Mouse (Mus musculus) cerebellum, adult 8-10 months (tissue): ENCODE data around the gene Rbpjl.

Experiments
- DNase-seq: peaks from one replicate; pipeline ENCODE4 v3.0.0; 2022

Rbpjl gene

DNA sequence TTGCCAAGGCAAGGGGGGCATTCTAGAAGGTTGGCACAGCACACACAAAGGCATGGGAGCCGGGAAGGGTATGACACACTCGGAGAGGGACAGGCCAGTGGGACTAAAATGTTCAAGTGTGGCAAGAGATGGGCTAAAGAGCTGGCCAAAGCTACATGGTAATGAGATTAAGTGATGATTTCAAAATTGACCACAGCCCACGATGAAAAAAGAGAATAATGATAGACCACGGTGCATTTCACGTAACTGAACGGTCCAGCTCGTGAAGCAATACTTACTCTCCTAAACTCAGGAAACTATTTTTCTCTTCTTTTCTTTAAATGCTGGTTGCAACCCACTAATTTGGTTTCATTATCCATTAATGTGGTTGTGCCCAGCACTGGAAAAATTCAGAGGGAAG lies 6.9 kb upstream of the Rbpjl start:
- no peak for DNase-seq

DNA sequence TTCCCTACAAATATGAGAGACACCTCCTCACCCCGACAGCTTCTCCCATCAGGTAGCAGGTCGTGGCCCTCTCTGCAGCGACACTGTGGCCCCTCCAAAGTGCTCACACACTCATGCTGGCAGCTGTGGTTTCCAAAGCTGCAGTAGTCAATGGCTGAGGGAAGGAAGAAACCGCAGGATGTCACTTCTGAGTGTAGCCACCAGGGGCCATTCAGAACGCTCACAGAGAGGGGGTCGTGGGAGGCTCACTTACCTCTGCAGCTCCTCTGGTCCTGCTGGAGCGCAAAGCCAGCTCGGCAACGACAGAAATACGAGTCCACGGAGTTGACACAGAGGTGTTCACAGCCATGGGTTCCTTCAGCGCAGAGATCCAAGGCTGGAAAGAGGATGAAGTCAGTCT lies 6.0 kb upstream of the Rbpjl start:
- no peak for DNase-seq

DNA sequence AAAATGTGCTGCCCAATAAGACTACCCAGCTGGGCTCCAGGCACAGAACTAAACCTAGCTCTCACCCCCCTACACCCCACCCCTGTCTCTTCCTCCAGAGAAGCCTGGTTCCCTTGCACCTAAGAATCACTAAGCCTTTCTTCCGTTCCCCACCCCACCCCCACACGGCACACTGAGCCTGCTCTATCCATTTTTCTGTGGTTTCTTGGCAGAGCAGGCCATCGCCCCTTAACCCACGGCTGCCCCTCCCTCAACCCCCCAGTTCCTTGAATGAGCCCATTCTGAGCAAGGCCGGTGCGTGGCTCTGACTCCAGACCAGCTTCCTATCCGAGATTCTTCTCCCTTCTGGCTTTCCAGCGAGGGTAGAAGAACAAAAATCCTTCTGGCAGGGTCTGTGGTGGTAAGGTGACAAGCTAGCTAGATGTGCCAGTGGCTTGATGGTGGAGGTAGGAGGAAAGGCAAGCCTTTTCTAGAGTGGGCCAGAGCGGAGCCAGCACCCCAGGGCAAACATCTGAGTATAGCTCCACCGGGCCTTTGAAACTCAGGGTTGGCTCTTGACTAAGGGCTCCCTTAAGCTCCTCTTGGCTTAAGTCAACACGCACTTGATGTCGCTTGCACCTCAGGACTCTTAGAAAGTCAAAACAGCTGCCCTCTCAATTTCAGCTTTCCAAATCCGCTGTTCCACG lies 598 bp downstream of the Rbpjl start:
- no peak for DNase-seq

DNA sequence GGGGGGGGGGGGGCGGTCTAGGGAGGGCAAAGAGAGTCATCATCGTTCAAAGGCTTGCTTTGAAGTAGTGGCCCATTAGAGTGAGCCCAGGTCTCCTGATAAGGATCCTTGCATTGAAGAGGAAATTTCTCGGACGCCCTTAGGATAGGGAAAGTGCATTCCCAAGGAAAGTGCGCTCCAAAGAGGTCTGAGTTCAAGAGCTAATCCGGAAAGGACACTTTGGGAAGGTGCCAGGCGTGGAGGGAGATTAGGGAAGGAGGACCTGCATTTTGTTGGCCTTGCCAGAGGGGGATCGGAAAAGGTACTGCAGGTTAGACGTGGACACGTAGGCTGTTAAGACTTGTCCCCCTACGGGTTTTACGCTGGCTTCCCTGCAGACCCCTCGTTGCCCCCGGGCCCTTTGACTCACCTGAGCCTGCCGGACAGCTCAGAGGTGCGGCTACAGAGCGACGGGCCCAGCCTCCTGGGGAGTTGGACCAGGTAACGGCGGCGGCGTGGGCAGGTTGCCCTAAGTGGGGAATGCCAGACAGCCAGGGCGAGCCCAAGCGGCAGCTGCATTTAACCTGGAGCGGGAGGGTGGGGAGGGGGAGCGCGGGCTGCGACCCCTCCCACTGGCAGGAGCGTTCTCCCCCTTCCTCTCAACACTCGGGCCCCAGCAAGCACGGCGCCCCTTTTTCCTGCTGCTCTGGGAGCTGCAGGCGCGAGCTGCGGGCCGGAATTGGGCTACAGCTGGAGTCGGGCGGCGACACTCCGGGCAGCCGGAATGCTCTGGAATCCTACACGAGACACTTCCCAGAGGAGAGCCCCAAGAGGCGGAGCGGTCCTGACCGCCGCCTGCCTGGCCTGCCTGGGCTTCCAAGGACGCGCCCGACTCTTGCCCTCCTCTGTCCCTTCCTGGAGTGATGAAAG lies 1.4 kb downstream of the Rbpjl start:
- no peak for DNase-seq

DNA sequence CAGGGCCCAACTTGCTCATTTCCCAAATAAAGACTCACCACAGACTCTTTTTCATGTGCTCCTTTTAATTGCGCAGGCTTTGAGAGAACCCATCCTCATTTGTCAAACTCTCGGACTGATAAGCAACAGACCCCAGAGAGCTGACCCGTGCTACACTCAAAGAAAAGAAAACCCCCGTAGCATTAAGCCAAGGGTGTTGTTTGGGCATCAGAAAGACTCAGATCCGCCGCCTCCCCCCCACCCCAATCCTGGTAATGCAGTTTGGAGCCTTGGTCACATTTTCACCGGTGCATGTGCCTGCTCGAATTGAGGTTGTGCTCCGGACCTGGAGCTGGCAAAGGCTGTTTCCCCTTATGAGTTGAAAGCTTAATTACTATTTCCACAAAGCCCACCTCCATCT lies 2.1 kb downstream of the Rbpjl start, which contains the start of gene Matn4:
Gene Matn4 (minus strand): TSS at position 101 of the 400 bp plus-strand sequence.
- no peak for DNase-seq

DNA sequence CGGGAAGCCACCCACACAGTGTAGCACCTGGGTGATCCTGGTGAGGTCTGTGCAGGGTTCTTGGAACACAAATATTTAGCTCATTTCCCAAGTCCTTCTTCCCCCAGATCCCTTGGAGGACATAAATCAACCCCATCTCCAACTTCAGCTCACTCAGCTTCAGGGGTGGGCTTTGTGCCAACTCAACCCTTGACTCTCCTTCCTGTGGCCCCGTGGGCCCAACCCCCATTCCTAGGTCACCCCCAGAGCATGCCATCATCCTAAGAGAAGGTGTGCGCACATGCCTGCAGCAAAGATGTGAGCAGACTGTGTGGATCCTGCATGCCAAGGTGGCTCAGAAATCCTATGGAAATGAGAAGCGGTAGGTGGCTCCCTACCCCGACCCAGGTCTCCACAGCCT lies 2.6 kb downstream of the Rbpjl start:
- no peak for DNase-seq

DNA sequence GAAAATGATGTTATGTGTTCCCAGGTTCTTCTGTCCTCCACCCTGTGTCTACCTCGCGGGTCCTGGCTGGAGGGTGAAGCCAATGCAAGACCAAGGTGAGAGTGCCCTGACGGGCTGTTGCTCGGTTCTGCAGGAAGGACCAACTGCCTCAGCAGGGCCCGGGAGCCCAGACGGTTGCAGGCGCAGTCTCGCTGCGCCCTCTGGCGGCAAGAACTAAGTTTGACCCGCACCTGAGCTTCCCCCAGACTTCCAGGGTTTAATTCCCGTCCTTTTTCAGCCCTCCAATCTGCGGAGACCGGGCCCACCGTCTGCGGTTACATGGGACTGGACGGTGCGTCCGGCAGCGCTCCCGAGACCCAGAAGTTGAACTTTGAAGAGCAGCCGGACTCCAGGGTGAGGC lies 4.8 kb downstream of the Rbpjl start:
- peak; percentile 54 for DNase-seq

DNA sequence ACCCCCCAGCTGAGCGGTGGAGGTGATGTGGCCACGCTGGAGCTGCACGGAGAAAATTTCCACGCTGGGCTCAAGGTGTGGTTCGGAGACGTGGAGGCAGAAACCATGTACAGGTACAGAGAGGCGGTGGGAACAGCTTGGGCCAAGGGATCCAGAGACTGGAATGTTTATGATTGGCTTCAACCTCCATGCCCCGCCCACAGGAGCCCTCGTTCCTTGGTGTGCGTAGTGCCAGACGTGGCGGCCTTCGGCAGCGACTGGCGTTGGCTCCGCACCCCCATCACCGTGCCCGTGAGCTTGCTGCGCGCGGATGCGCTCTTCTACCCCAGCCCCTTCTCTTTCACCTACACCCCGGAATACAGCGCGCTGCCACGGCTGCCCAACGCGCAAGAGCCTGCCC lies 11.2 kb downstream of the Rbpjl start:
- DNase-seq, result no peak

DNA sequence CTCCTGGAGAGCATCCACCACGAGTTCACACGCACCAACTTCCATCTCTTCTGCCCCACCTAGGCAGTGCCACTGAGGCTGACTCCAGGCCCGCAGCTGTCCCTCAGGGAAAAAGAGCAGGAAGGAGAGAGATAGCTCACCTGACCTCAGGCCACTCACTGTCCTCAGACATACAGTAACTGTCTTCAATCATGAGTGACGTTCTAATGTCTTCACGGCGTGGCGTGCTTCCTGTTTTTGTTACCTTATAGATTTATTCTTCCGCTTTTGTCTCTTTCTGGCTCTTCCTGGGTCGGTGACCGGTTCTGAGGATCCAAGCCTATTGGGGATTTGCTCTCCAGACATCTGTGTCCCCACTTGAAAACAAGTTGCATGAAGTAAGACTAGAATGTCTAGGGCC lies 11.6 kb downstream of the Rbpjl start:
- no peak for DNase-seq

DNA sequence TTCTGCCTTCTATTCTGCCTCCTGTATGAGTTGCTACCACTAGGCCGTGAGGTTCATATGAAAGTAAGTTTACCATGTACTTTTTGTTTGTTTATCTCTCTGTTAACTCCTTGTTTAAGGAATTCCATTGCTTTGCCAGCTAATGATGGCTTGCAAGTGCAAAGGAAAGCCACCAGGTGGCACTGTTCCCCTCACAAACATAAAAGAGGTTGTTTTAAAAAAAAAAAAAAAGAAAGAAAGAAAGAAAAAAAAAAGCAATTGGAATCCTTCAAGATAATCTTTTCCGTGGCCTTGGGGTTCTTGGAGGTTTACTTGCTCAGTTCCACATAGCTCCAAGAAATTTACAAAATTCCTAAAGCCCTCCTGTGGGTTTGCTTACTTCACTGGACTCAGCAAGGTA lies 14.3 kb downstream of the Rbpjl start:
- no peak for DNase-seq

DNA sequence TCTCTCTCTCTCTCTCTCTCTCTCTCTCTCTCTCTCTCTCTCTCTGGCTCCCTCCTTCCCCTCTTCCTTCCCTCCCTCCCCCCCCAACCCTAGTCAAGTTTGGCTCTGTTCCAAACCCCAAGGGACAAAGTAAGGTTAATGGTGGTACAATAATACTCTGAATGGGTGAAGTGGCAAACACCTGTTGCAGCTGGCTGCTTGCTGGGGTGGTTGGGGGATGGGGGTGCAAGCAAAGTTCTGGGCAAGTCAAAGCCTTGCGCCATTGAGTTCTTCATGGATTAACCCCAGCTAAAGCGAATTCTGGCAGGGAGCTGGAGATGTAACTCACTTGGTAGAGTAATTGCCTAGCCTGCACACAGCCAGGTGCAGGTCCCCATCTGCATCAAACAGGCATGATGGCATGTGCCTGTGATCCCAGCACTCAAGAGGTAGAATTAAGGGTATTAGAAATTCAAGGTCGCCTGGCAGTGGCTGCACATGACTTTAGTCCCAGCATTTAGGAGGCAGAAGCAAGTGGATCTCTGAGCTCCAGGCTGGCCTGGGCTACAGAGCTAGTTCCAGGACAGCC lies 15.5 kb downstream of the Rbpjl start:
- no peak for DNase-seq

DNA sequence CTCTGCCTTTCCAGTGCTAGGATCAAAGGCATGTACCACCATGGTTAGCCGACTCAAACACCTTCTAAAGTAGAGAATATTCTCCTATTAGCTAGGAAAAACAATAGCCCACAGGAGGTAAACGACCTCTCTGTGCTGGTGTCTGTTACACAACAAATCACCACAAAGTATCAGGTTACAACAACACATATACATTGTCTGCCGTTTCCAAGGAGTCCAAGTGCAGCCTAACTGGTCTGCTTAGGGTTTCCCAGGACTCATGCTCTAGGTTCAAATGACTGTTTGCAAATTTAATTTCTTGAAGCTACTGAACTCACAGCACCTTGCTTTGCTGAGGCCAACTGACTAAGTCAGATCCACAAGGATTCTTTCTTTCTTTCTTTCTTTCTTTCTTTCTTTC lies 16.5 kb downstream of the Rbpjl start:
- no peak for DNase-seq

DNA sequence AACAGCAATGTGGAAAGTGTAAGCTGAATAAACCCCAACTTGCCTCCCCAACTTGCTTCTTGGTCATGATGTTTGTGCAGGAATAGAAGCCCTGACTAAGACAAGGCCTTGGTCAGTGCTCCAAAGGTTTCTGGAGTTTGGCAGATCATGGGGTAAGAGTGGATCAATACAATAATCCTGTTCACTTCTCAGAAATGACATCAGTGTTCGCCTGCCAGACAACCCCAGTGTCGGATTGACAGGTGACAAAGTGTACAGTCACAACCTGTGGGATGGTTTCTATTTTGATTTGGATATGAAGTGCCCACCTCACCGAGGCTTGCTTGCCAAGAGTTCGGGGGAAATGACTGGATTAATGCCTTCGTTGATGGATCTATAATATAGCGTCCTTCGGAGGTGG lies 18.4 kb downstream of the Rbpjl start:
- DNase-seq, result no peak

DNA sequence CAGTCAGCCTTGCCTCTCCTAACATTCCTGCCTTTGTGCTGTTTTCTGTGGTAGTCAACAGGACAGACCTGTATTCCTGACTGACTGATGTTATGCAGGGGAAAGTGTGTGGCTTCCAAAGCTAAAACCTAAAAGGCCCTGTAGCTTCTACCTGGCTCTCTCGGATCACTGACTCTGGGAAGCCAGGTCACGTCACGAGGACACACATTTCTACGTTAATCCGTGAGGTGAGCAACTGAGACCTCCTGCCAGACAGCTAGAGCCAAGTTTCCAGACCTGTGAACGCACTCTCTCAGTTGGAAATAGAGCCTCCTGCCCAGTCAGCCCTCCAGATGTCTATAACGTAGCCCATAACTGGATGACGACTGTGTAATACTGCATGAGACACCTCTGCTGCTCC lies 19.0 kb downstream of the Rbpjl start:
- no peak for DNase-seq

DNA sequence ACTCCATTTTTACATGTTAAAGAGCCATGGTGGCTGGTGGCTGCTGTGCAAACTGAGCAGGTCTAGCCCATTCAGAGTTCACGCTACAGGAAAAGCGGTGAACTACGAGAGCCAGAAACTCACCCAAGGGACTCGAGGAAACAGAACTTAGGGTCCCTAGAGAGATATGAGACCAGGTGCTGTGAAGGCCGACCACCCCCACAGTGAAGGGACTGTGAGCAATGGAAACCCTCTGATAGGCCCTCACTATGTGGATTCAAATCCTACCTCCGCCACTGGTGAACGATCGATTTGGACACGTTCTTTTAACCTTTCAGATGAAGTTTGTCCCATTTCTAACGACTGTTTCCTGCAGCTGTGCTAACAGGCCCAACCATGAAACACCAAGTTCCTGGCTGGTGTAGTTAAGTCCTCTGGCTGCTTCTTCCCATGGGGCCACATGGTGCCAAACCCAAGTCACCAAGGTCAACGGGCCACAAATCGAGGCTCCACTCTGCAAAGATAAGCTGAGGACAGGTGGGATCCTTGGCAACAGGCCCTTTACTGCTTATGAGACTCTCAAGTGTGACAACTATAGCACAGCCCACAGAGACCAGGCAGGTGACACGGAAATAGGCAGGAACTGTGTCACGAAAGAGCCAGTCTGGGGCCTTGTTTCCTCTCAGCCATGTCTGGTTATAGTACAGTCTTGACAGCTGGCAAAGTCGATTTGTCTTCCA lies 19.9 kb downstream of the Rbpjl start:
- no peak for DNase-seq

DNA sequence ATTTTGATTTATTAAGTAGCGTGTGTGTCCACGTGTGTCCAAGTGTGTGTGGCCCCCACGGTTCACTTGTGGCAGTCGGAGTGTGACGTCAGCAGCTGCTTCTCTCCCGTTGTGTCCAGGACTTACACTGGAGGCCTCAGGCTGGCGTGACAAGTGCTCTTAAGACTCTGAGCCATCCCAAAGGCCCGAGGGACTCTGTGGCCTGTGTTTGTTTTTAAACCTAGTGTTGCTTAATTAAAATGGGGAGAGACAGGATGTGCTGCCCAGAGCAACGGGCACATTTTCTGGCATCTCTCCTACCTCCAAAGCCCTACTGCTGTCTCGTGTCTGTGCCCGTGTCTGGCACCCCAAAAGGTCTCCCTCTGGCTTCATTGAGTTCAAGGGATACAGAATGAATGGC lies 20.5 kb downstream of the Rbpjl start:
- DNase-seq, result no peak

DNA sequence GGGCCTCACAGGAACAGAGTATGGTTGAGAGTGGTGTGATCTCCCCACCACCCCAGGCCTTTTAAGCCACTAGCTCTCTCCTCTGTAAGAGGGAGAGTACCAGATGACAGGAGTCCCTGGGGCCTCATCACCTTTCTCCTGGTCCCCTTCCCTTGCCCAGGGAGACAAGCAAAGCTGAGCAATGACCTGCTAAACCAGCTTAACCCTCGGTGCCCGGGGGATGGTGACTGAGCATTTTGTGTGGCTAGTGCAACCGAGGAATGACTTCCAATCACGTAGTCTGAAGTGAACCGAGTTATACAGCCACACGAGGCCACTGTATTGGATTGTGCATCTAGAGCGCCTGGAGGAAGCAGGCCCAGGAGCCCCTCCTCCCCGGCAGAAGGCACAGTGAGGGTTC lies 21.5 kb downstream of the Rbpjl start:
- DNase-seq, result no peak

DNA sequence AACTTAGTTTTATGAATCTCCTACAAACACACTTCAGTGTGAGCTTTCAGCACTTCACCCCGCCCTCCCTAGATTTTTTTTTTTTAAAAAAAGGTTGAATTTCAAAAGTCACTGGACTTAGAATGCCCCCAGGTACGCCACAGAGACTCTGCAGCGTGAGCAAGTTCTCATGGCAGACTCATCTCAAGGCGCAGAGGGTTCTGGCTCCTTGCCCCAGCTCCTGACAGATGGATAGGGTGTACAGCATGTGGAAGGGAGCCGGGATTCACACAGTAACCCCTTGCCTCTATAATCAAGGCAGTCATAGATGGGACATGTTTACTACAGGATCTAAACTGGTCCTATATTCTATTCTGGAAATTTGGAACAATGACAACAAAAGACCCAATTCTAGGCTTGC lies 22.5 kb downstream of the Rbpjl start:
- no peak for DNase-seq

DNA sequence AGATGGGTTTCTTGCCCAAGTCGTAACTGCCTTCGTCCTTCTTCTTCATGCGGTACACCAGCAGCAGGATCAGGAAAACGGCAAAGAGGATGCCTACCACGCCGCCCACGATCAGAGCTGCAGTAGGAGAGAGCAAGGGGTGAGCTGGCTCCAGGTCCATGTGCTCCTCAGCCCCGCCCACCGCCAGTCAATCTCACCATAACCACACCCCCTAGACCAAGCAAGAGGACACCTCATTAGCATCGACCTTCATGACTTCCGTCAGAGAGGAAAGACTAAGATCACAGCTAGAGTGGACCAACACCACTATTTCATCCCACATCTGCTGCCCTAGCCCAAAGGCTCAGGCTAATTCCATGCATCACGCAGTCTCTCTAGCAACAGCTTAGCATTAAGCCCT lies 23.2 kb downstream of the Rbpjl start:
- DNase-seq, result no peak

DNA sequence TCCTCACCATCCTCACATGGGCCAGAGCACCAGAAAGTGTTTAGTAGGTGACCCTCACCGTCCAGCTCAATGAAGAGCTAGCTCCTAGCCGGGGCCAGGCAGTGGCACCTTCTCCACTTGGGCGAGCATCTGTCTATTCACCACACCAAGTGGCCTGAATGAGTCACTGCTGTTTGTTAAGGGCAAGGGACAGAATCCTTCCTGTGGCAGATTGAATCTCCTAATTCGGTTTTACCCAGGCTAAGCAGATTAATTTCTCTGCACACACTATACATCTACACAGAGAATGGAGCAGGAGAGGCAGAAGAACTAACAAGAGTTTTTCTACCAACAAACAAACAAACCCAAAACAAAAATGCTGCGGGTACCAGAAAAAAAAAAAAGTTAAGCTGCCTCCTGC lies 24.0 kb downstream of the Rbpjl start:
- no peak for DNase-seq

DNA sequence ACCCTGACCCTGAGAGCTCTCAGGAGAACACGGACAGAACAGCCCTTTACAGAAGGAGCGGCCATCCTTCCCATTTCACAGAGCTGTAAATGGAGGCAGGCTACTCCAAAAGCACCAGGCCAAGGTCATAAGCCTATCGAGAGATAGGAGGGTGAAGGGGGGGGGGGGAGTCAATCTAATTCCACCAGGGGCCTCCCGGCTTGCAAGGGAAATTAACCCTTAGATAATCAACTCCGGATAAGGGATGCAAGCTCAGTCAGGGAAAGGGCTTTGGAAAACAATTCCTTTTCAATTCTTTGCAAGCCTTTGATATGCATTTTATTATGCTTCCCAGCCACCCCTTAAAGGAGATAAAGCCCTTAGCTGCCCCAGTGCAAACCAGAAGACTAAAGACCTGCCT lies 25.5 kb downstream of the Rbpjl start:
- no peak for DNase-seq

DNA sequence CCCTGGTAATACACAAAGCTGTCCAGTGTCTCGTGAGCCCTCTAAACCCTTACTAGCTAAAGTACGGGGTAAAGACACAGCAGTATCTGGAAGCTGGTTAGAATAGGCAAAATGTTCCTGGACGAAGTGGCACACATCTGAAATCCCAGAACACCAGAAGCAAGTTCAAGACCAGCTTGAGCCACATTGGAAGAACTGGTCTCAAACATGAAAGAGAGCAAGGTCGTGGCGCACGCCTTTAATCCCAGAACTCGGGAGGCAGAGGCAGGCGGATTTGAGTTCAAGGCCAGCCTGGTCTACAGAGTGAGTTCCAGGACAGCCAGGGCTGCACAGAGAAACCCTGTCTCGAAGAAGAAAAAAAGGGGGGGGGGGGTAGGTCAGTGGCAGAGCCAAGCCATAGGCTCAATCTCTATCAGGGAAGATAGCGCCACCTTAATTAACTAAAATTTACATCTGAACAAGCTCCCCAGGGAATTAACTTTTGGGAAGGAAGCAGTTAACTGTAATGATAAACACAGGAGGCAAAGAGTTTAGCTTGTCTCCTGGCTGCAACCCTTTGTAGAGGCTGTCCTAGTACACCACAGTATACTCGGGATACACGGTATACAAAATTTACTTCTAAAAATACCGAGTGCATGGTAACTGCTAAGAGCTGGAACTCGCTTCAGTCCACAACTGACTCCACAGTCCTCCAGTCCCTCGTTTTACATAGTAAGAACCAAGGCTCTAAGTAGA lies 27.1 kb downstream of the Rbpjl start:
- DNase-seq, result no peak

DNA sequence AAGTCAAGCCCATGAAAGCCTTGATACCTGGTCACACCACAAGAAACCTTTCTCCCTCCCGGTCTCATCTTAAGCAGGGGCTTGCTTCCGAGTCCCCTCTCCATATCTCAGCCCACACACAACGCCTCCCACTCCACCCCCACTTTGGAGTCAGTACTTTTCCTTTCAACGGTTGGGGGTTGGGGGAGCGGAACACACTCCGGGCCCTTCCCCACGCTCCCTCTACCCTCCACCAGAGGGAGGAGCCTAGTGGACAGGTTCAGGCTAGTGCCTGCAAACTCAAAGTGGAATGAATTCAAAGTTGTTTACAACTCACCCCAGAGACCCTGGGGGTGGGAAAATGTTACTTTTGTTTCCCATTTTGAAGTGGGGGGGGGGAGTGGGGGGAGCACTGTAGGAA lies 27.8 kb downstream of the Rbpjl start:
- DNase-seq, result no peak
